Mouse (Mus musculus): ENCODE measurements around the gene Slc12a5. TPM values are rescaled to one million over a fixed set of nuclear protein-coding genes. Genes with fewer than 3 reads are reported as not detected.

The Slc12a5 gene
- total RNA-seq (2023; ENCODE audit: inconsistent age) = 0.83 to 1.8 TPM (median 0.92 TPM) in 4 replicates

GRCm38 (mm10) chr2:164960716-164961441 is at the start of gene Slc12a5:
TSS of gene Slc12a5 (plus strand) at chr2:164960802.

GRCm38 (mm10) chr2:164911086-164912048 is 49.2 kb upstream of the Slc12a5 start, which contains the start of gene Zfp335:
TSS of gene Zfp335 (minus strand) at chr2:164911757.

GRCm38 (mm10) chr2:164940140-164940830 is 20.3 kb upstream of the Slc12a5 start, which contains the start of gene Mmp9:
TSS of gene Mmp9 (plus strand) at chr2:164940780.

GRCm38 (mm10) chr2:165034131-165035057 is 73.8 kb downstream of the Slc12a5 start, which contains the start of gene Ncoa5:
TSS of gene Ncoa5 (minus strand) at chr2:165034867.

Other genes starting within 250 kb of the Slc12a5 start
- not detected in 4 replicates for gene Spint5, start 245.5 kb upstream of the Slc12a5 start, total RNA-seq (2023; ENCODE audit: inconsistent age)
- not detected in 4 replicates for gene Wfdc3, start 214.9 kb upstream of the Slc12a5 start, total RNA-seq (2023; ENCODE audit: inconsistent age)
- gene Dnttip1, start 214.8 kb upstream of the Slc12a5 start, total RNA-seq (2023; ENCODE audit: inconsistent age) = 35.3 to 43.4 TPM (median 39.6 TPM) in 4 replicates
- 2.6 to 4.9 TPM (median 3.6 TPM) in 4 replicates for gene Ube2c, start 190.9 kb upstream of the Slc12a5 start, total RNA-seq (2023; ENCODE audit: inconsistent age)
- not detected in 4 replicates for gene Tnnc2, start 180.8 kb upstream of the Slc12a5 start, total RNA-seq (2023; ENCODE audit: inconsistent age)
- gene Snx21, start 175.0 kb upstream of the Slc12a5 start, total RNA-seq (2023; ENCODE audit: inconsistent age) = 0.60 to 1.5 TPM (median 0.69 TPM) in 4 replicates
- 57.2 to 73.3 TPM (median 63.9 TPM) in 4 replicates for gene Acot8, start 155.9 kb upstream of the Slc12a5 start, total RNA-seq (2023; ENCODE audit: inconsistent age)
- gene Zswim3, start 155.7 kb upstream of the Slc12a5 start, total RNA-seq (2023; ENCODE audit: inconsistent age) = 3.1 to 4.3 TPM (median 3.6 TPM) in 4 replicates
- gene Zswim1, start 138.1 kb upstream of the Slc12a5 start, total RNA-seq (2023; ENCODE audit: inconsistent age) = 7.8 to 9.8 TPM (median 8.5 TPM) in 4 replicates
- gene Spata25, start 132.3 kb upstream of the Slc12a5 start, total RNA-seq (2023; ENCODE audit: inconsistent age) = 0.69 to 0.74 TPM in 2 of 4 replicates, not detected in the others
- gene Ctsa, start 127.9 kb upstream of the Slc12a5 start, total RNA-seq (2023; ENCODE audit: inconsistent age) = 200 to 233 TPM (median 214 TPM) in 4 replicates
- 4.5 to 5.9 TPM (median 4.9 TPM) in 4 replicates for gene Neurl2, start 127.3 kb upstream of the Slc12a5 start, total RNA-seq (2023; ENCODE audit: inconsistent age)
- gene Pltp, start 103.1 kb upstream of the Slc12a5 start, total RNA-seq (2023; ENCODE audit: inconsistent age) = 8.8 to 12.8 TPM (median 10.6 TPM) in 4 replicates
- 91.0 to 95.0 TPM (median 92.9 TPM) in 4 replicates for gene Pcif1, start 81.5 kb upstream of the Slc12a5 start, total RNA-seq (2023; ENCODE audit: inconsistent age)
- gene Zfp335, start 49.0 kb upstream of the Slc12a5 start, total RNA-seq (2023; ENCODE audit: inconsistent age) = 56.4 to 63.7 TPM (median 59.9 TPM) in 4 replicates
- gene Mmp9, start 20.0 kb upstream of the Slc12a5 start, total RNA-seq (2023; ENCODE audit: inconsistent age) = 0.36 to 0.55 TPM (median 0.42 TPM) in 4 replicates
- gene Ncoa5, start 74.1 kb downstream of the Slc12a5 start, total RNA-seq (2023; ENCODE audit: inconsistent age) = 45.2 to 51.9 TPM (median 47.7 TPM) in 4 replicates
- 156 to 180 TPM (median 171 TPM) in 4 replicates for gene Cd40, start 94.8 kb downstream of the Slc12a5 start, total RNA-seq (2023; ENCODE audit: inconsistent age)
- gene 1700025C18Rik, start 129.9 kb downstream of the Slc12a5 start, total RNA-seq (2023; ENCODE audit: inconsistent age) = not detected in 4 replicates

Data from B cell, adult (primary cell).